Mouse (Mus musculus): Measurements from ENCODE around the gene Cox4i1. TPM values are rescaled to one million over a fixed set of nuclear protein-coding genes. Genes with fewer than 3 reads are reported as not detected.

Gene Cox4i1
- total and polyA plus RNA-seq, 3 experiments = 4,113 to 4,965 (median 4,656) TPM

- Histone ChIP-seq H3K27me3 (ENCODE audit: control insufficient read depth, insufficient read depth, low read length) (no peaks in the 10 kb centered on the region), H3K4me1 (ENCODE audit: control insufficient read depth, insufficient read depth, low read length) (no peaks in the 10 kb centered on the region), H3K79me2 (replicated peaks; ENCODE audit: control insufficient read depth, insufficient read depth, low read length) (no peaks in the 10 kb centered on the region), H3K27ac (no peak overlapping the region), H3K9ac (ENCODE audit: low read depth, low read length) (peak overlapping the region; percentile 71), H3K36me3 (ENCODE audit: control insufficient read depth, insufficient read depth, low read length) (no peaks in the 10 kb centered on the region), H3K4me3 (peak overlapping the region; percentile 55)
- TF ChIP-seq EP300 (IDR thresholded peaks at IDR 0.05; ENCODE audit: insufficient read depth, low read depth, low read length) (no peak), POLR2A (IDR thresholded peaks at IDR 0.05; ENCODE audit: insufficient read depth, low read depth, low read length) (no peak), CTCF (IDR thresholded peaks at IDR 0.05) (no peak)
- intact Hi-C loops (cut with DNase I) = no loop called here
- WGBS = 5% methylated on average over 44 of the region's 44 CpGs
- peak in 1 of 2 experiments; percentile 34 for DNase-seq
Measured at GRCm38 (mm10) chr8:120633665-120634271, 34.3 kb upstream of the Cox4i1 start.

DNA sequence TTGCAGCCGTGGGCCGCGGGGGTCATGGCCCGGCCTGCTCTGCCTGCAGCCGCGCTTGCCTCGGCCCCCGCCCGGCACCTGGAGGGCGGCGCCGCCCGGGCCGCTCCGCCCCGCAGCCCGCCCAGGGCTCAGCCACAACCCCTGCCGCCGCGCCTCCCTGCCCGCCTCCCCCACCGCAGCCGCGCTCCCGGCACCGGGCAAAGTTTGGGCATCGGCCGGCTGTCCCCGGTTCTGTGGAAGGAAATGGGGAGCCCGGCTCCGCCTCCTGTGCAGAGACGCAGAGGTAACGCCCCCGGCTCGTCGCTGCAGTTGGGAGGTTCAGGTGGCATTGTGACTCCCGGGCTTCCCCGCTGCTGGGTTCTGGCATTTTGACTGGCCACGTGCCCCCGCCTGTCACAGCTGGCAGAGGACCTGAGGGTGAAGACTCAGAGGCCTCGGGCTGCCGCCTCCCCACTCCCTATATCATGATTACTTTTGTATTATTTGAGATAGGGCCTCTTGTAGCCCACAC is 33.6 kb upstream of the Cox4i1 start:
- H3K4me3 ChIP-seq = peak overlapping the region; percentile 55
- DNase-seq = peak; percentile 68 to 74
- H3K9ac ChIP-seq (ENCODE audit: low read depth, low read length) = peak overlapping the region; percentile 71
- no peaks in the 10 kb centered on the region for H3K36me3 ChIP-seq (ENCODE audit: control insufficient read depth, insufficient read depth, low read length)
- H3K27me3 ChIP-seq (ENCODE audit: control insufficient read depth, insufficient read depth, low read length) = no peaks in the 10 kb centered on the region
- TF ChIP-seq CTCF (IDR thresholded peaks at IDR 0.05) (no peak), EP300 (IDR thresholded peaks at IDR 0.05; ENCODE audit: insufficient read depth, low read depth, low read length) (no peak), POLR2A (IDR thresholded peaks at IDR 0.05; ENCODE audit: insufficient read depth, low read depth, low read length) (no peak)
- H3K27ac ChIP-seq = no peak overlapping the region
- no peaks in the 10 kb centered on the region for H3K4me1 ChIP-seq (ENCODE audit: control insufficient read depth, insufficient read depth, low read length)
- no peaks in the 10 kb centered on the region for H3K79me2 ChIP-seq (replicated peaks; ENCODE audit: control insufficient read depth, insufficient read depth, low read length)
- intact Hi-C loops (cut with DNase I) = no loop called here
- 2% methylated on average over 42 of the region's 42 CpGs for WGBS

DNA sequence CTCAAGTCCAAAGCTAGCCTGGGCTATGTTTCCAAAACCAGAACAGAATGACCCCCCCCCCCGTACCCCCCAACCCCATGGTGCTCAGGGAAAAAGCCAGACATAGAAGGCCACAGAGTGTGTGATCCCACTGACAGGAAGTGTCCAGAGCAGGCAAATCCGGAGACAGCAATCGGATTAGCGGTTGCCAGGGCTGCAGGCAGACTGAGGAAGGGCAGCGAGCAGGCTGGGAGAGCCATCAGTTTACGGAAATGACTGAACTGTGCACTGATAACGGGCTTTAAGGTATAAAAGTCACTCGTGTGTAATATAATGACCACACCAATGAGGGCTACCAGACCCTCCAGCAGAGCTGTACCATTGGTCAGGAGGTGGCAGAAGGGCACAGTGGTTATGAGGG is 26.8 kb upstream of the Cox4i1 start:
- Histone ChIP-seq H3K79me2 (replicated peaks; ENCODE audit: control insufficient read depth, insufficient read depth, low read length) (no peaks in the 10 kb centered on the region), H3K27ac (no peak overlapping the region), H3K4me3 (no peak overlapping the region), H3K36me3 (ENCODE audit: control insufficient read depth, insufficient read depth, low read length) (no peaks in the 10 kb centered on the region), H3K9ac (ENCODE audit: low read depth, low read length) (no peak overlapping the region), H3K4me1 (ENCODE audit: control insufficient read depth, insufficient read depth, low read length) (no peaks in the 10 kb centered on the region), H3K27me3 (ENCODE audit: control insufficient read depth, insufficient read depth, low read length) (no peaks in the 10 kb centered on the region)
- WGBS = 33% methylated on average over 8 of the region's 8 CpGs
- TF ChIP-seq CTCF (IDR thresholded peaks at IDR 0.05) (no peak), EP300 (IDR thresholded peaks at IDR 0.05; ENCODE audit: insufficient read depth, low read depth, low read length) (no peak), POLR2A (IDR thresholded peaks at IDR 0.05; ENCODE audit: insufficient read depth, low read depth, low read length) (no peak)
- intact Hi-C loops (cut with DNase I) = no loop called here
- no peak for DNase-seq

DNA sequence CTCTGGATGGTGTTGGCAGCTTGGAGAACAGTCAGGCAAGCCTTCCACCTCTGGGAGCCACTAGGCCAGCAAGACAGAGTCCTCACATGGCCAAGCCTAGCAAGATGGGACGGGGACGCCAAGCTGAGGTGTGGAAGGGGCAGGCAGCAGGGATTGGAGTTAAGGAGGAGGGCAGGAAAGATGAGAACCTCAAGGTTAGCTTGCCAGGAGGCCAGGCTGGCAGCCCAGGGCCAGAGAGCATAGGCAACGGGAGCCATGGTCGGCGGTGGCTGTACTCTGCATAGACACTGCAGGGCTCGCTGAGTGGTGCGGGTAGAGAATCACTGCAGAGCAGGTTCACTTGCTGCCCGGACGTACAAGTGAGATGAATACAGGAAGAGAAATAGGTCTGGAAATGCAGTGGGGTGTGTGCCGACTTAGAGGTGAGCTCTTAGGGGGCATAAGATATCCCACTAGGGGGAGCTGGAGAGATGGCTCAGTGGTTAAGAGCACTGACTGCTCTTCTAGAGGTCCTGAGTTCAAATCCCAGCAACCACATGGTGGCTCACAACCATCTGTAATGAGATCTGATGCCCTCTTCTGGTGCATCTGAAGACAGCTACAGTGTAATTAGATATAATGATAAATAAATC is 25.9 kb upstream of the Cox4i1 start:
- WGBS = 82% methylated on average over 10 of the region's 10 CpGs
- intact Hi-C loops (cut with DNase I) = no loop called here
- DNase-seq = no peak

GRCm38 (mm10) chr8:120644663-120645062 is 23.4 kb upstream of the Cox4i1 start:
- no peaks in the 10 kb centered on the region for H3K36me3 ChIP-seq (ENCODE audit: control insufficient read depth, insufficient read depth, low read length)
- H3K27ac ChIP-seq = no peak overlapping the region
- H3K4me1 ChIP-seq (ENCODE audit: control insufficient read depth, insufficient read depth, low read length) = no peaks in the 10 kb centered on the region
- no peak overlapping the region for H3K9ac ChIP-seq (ENCODE audit: low read depth, low read length)
- DNase-seq = peak; percentile 79 to 84
- TF ChIP-seq POLR2A (IDR thresholded peaks at IDR 0.05; ENCODE audit: insufficient read depth, low read depth, low read length) (no peak), EP300 (IDR thresholded peaks at IDR 0.05; ENCODE audit: insufficient read depth, low read depth, low read length) (0 out of 2 replicates have a peak, but pooled peaks have one; percentile 51)
- no peaks in the 10 kb centered on the region for H3K79me2 ChIP-seq (replicated peaks; ENCODE audit: control insufficient read depth, insufficient read depth, low read length)
- 47% methylated on average over 7 of the region's 7 CpGs for WGBS
- intact Hi-C loops (cut with DNase I) = no loop called here
- H3K4me3 ChIP-seq = no peak overlapping the region
- H3K27me3 ChIP-seq (ENCODE audit: control insufficient read depth, insufficient read depth, low read length) = no peaks in the 10 kb centered on the region

More for the DNA sequence above, 25.9 kb upstream of the Cox4i1 start:
- Histone ChIP-seq H3K4me3 (no peak overlapping the region), H3K79me2 (replicated peaks; ENCODE audit: control insufficient read depth, insufficient read depth, low read length) (no peaks in the 10 kb centered on the region), H3K27ac (no peak overlapping the region), H3K27me3 (ENCODE audit: control insufficient read depth, insufficient read depth, low read length) (no peaks in the 10 kb centered on the region), H3K9ac (ENCODE audit: low read depth, low read length) (no peak overlapping the region), H3K36me3 (ENCODE audit: control insufficient read depth, insufficient read depth, low read length) (no peaks in the 10 kb centered on the region), H3K4me1 (ENCODE audit: control insufficient read depth, insufficient read depth, low read length) (no peaks in the 10 kb centered on the region)
- TF ChIP-seq EP300 (IDR thresholded peaks at IDR 0.05; ENCODE audit: insufficient read depth, low read depth, low read length) (no peak), POLR2A (IDR thresholded peaks at IDR 0.05; ENCODE audit: insufficient read depth, low read depth, low read length) (no peak), CTCF (IDR thresholded peaks at IDR 0.05) (no peak)

DNA sequence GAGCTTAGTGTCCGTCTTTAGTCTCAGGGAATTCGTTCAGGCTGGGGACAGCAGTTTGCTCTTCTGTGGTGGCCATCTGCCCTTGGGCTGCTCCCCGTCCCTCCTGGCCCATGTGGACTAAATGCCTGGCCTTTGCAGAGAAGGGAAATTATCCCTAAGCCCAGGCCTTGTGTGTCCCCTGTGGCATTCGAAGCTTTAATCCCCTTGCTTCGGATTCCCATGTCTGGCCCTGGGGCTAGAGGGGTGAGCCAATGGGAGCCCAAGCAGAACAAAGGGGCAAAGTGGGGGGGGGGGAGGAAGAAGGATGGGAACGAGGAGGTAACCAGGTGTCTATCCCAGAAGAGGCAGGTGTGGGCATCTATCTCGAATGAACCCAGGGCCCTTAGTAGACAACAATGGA is 20.5 kb upstream of the Cox4i1 start, which contains the start of gene 1190005I06Rik:
Gene 1190005I06Rik, minus strand, starts transcription at position 101 of the 400 bp plus-strand sequence.
- DNase-seq = no peak
- 73% methylated on average over 7 of the region's 7 CpGs for WGBS
- Histone ChIP-seq H3K4me1 (ENCODE audit: control insufficient read depth, insufficient read depth, low read length) (no peaks in the 10 kb centered on the region), H3K27me3 (ENCODE audit: control insufficient read depth, insufficient read depth, low read length) (no peaks in the 10 kb centered on the region), H3K4me3 (no peak within 1 kb of the TSS), H3K9ac (ENCODE audit: low read depth, low read length) (no peak within 1 kb of the TSS), H3K36me3 (ENCODE audit: control insufficient read depth, insufficient read depth, low read length) (no peaks in the 10 kb centered on the region), H3K27ac (no peak within 1 kb of the TSS), H3K79me2 (replicated peaks; ENCODE audit: control insufficient read depth, insufficient read depth, low read length) (no peaks in the 10 kb centered on the region)
- intact Hi-C loops (cut with DNase I) = no loop called here
- TF ChIP-seq POLR2A (IDR thresholded peaks at IDR 0.05; ENCODE audit: insufficient read depth, low read depth, low read length) = no peak
